Mouse (Mus musculus) MEL-GATA-1-ER (cell line): ENCODE data around the gene Ptbp3.

Experiments used
- DNase-seq: peaks from one replicate; pipeline ENCODE4 v3.0.0-alpha.2; 2012; ENCODE audit warnings: low read depth; ENCODE audit errors: extremely low read depth

Gene Ptbp3

GRCm38 (mm10) chr4:59555177-59555576 lies 6.0 kb upstream of the Ptbp3 start:
- no peak for DNase-seq

DNA sequence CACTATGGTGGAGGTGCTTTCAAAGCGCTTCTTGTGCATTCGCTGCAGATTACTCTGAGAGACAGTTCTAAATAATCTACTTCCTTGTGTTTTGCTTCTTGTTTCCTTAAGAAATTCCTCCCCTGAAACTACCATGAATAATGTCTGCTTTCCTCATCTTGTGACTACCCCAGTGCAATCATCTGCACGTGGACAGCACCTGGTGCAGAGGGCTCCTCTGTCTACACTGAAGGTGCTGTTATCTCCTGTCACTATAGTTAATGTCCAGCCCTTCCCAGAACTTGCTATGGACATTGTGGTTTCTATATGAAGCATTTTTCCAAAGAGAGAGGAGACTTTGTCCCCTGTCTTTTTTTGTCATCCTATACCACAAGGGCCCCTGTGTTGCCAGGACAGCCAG lies 4.4 kb upstream of the Ptbp3 start:
- no peak for DNase-seq

- no peak for DNase-seq
Measured at GRCm38 (mm10) chr4:59552835-59553234, 3.7 kb upstream of the Ptbp3 start.

GRCm38 (mm10) chr4:59551901-59552300 lies 2.7 kb upstream of the Ptbp3 start:
- no peak for DNase-seq

- peak; percentile 33 for DNase-seq
Measured at GRCm38 (mm10) chr4:59549977-59550560, 905 bp upstream of the Ptbp3 start.

DNA sequence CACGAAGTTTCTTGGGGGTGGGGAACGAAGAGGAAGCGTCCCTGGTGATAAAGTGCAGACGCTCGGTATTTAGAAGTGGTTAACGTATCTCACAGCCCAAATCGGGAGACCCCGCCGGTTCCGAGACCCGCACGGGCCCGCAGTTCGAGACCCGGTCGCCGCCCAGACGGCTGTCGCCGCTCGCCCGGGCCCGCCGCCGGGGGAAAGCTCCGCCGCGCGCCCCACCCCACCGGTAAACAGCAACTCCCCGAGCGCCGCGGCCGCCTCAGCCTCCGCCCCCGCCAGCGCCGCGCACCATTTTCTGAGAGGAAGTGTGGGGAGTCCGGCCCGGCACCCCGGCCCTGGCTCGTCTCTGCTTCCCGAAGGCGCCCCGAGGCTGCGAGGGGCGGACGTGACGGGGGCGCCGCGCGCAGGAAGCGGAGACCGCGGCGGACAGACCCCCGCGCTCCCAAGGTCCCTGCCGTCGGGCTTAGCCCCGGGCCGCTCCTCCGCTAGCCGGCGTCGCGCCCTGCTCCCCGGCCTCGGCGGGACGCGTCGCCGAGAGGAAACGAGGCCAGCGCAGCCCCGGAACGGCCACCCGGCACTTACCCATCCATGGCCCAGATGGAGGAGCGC lies 497 bp downstream of the Ptbp3 start:
- peak; percentile 56 for DNase-seq

GRCm38 (mm10) chr4:59548011-59548559 lies 1.1 kb downstream of the Ptbp3 start:
- no peak for DNase-seq

- DNase-seq, result peak; percentile 32
Measured at GRCm38 (mm10) chr4:59547136-59547889, 1.9 kb downstream of the Ptbp3 start.

- DNase-seq, result peak; percentile 32
Measured at GRCm38 (mm10) chr4:59546285-59547071, 2.7 kb downstream of the Ptbp3 start.

GRCm38 (mm10) chr4:59544654-59545053 lies 4.5 kb downstream of the Ptbp3 start:
- DNase-seq, result no peak

DNA sequence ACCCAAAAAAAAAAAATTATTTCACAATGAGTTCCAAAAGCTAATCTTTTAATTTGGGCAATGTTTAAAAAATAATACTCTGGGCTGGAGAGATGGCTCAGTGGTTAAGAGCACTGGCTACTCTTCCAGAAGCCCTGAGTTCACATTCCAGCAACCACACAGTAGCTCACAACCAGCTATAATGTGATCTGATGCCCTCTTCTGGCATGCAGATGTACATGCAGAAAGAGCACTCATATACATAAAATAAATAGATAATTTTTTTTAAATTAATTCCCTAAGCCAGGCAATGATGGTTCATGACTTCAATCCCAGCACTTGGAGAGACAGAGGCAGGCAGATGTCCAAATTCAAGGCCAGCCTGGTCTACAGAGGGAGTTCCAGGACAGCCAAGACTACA lies 6.2 kb downstream of the Ptbp3 start:
- DNase-seq, result no peak

GRCm38 (mm10) chr4:59536281-59536680 lies 12.9 kb downstream of the Ptbp3 start:
- no peak for DNase-seq

DNA sequence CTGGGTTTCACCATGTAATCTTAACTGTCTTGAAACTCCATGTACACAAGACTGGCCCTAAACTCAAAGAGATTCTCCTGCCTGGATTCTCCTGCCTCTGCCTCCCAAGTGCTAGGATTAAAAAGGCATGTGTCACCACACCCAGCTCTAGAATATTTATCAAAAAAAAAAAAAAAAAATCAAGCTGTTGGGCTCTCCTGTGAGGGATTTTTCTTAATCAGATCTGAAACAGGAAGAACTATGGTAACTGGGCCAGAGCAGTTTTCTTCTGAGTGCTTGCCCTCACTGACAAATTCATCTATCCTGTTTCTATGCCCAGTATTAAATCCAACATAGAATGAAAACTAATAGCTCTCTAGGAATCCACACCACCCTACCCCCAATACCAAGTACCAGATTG lies 13.5 kb downstream of the Ptbp3 start:
- no peak for DNase-seq

GRCm38 (mm10) chr4:59533268-59533667 lies 15.9 kb downstream of the Ptbp3 start:
- DNase-seq, result peak; percentile 78

GRCm38 (mm10) chr4:59531172-59531571 lies 18.0 kb downstream of the Ptbp3 start:
- peak; percentile 28 for DNase-seq

DNA sequence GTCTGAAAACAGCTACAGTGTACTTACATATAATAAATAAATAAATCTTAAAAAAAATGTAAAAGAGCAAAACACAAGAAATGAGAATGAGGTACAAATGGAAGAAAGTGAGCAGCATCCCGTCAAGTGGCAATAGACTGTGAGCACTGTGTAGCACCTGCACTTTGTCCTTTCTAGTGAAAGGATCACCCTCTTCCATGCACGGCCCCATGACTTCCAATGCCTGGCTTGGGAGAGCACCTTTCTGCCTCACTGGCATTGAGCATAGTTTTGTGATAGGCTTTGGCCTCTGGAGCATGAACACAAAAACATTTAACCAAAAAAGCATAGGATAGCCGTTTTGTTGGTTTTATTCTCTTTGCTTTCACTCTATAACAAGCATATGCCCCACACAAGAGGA lies 21.7 kb downstream of the Ptbp3 start:
- no peak for DNase-seq

DNA sequence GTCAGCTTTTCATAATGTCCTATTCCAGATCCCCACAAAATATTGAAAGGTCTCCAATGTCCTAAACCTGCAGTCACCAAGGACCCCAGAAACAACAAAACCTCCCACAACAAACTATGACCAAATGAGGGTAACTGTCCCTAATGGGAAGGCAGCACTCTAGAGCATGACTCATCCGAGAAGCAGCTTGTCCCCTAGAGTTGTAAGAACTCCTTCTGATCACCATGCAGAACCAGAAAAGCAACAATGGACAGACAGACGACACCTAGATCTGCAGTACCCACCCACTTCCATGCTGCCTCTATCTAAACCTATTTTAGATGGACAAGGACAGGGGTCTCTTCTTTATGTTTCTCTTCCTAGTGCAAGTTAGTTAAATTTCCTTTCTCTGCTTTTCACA lies 22.4 kb downstream of the Ptbp3 start:
- DNase-seq, result no peak

DNA sequence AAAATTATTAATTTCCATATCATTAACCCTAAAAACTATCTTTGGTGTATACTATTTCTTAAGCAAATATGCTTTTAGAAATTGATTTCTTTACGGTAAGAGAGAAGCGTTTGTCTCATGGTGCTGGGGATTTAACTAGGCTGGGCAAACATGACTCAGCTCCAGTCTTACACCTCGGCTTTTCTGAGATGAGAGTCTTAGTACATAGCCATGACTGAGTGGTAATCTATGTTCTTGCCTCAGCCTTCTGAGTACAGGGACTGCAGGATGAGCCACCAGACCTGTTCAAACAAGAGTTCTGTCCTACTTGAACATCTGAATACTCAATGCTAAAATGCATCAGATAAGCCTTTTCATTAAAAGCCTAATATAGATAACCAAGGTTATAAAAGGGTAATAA lies 24.3 kb downstream of the Ptbp3 start:
- DNase-seq, result no peak

DNA sequence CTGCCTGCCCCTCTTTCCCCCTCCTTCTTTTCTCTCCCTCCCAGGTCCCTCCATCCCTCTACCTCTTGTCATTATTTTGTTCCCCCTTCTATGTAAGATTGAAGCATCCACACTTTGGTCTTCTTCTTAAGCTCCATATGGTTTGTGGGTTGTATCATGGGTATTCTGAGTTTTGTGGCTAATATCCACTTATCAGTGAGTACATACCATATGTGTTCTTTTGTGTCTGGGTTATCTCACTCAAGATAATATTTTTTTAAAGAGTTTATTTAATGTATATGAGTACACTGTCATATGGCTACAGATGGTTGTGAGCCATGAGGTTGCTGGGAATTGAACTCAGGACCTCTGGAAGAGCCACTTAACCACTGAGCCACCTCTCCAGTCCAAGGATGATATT lies 38.8 kb downstream of the Ptbp3 start:
- DNase-seq, result no peak

DNA sequence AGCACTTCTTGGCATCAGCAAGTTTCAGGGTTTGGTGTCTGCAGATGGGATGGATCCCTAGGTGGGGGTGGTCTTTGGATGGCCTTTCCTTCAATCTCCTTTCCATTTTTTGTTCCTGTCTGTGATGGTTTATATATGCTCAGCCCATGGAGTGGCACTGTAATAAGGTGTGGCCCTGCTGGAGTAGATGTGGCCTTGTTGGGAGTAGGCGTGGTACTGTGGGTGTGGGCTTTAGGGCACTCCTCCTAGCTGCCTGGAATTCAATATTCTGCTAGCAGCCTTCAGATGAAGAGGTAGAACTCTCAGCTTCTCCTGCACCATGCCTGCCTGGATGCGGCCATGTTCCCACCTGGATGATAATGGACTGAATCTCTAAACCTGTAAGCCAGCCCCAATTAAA lies 39.6 kb downstream of the Ptbp3 start:
- no peak for DNase-seq

DNA sequence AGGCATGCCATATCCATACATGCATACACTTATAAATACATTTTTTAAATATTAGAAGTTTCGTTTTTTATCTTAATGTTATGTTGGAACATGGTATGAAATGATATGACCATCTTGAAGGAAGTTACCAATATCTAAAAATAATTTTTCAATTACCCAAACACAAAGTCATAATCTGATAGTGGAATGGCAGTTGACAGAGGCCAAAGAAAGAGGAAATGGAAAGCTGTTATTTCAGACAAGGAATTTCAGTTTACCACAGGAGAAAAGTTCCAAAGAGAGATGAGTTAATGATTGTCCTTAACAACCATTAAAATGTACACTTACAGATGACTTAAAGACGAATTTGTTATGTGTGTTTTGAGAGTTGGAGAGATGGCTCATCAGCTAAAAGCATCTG lies 41.4 kb downstream of the Ptbp3 start:
- DNase-seq, result peak; percentile 59

GRCm38 (mm10) chr4:59506704-59507103 lies 42.5 kb downstream of the Ptbp3 start:
- no peak for DNase-seq
